Mouse (Mus musculus) macrophage (primary cell): ENCODE results near the gene Smim14. TPM values are rescaled to one million over a fixed set of nuclear protein-coding genes. Genes with fewer than 3 reads are reported as not detected.

Source experiments
- H3K27ac ChIP-seq: fragments of 350-480 bp; formaldehyde crosslinking; 2 replicates; pipeline ENCODE4 v1.9.0; 2021
- H3K36me3 ChIP-seq: fragments of 350-480 bp; formaldehyde crosslinking; 2 replicates; pipeline ENCODE4 v1.9.0; 2021; ENCODE audit errors: inconsistent target
- H3K4me3 ChIP-seq: fragments of 350-480 bp; formaldehyde crosslinking; 2 replicates; pipeline ENCODE4 v1.9.0; 2021; ENCODE audit errors: inconsistent target
- H3K79me2 ChIP-seq: fragments of 350-480 bp; formaldehyde crosslinking; 2 replicates; pipeline ENCODE4 v1.9.0; 2021; ENCODE audit errors: inconsistent target
- WGBS: methylation state at CpG from one replicate; pipeline ENCODE4 v1.1.7; 2026; ENCODE audit warnings: inconsistent platforms; ENCODE audit not compliant: missing documents; 5-methylcytosine and 5-hydroxymethylcytosine counted together
- polyA plus RNA-seq: library from polyadenylated mRNA; stranded (reverse); fragments of 250-400 nt; gene quantifications from 3 replicates; pipeline ENCODE4 v1.2.4, GENCODE M21; 2018; ENCODE audit warnings: inconsistent platforms

The Smim14 gene
- polyA plus RNA-seq, 1 experiment from 2014 or later = 99.0 TPM

GRCm38 (mm10) chr5:65428321-65428720 is 108.7 kb downstream of the Smim14 start:
- Histone ChIP-seq H3K36me3 (peaks cover 6% of the 10 kb centered on the region), H3K79me2 (peaks cover 46% of the 10 kb centered on the region), H3K27ac (no peak overlapping the region), H3K4me3 (no peak overlapping the region)
- 61% methylated on average over 4 of the region's 4 CpGs for WGBS

- peaks cover 15% of the 10 kb centered on the region; the same call in 1 of the 2 replicates for H3K79me2 ChIP-seq
- no peak overlapping the region for H3K4me3 ChIP-seq
- H3K27ac ChIP-seq = no peak overlapping the region
- 99% methylated on average over 5 of the region's 5 CpGs for WGBS
- peaks cover 31% of the 10 kb centered on the region for H3K36me3 ChIP-seq
Observed at GRCm38 (mm10) chr5:65425251-65425650, 111.7 kb downstream of the Smim14 start.

- WGBS = 83% methylated on average over 6 of the region's 6 CpGs
- Histone ChIP-seq H3K27ac (no peak overlapping the region), H3K36me3 (peaks cover 32% of the 10 kb centered on the region), H3K79me2 (peaks cover 10% of the 10 kb centered on the region; the same call in 1 of the 2 replicates), H3K4me3 (no peak overlapping the region)
Observed at GRCm38 (mm10) chr5:65424215-65424614, 112.8 kb downstream of the Smim14 start.

- Histone ChIP-seq H3K36me3 (peaks cover 40% of the 10 kb centered on the region), H3K4me3 (no peak overlapping the region), H3K79me2 (no peaks in the 10 kb centered on the region), H3K27ac (no peak overlapping the region)
- WGBS = 96% methylated on average over 8 of the region's 8 CpGs
Observed at GRCm38 (mm10) chr5:65422803-65423202, 114.2 kb downstream of the Smim14 start.

- Histone ChIP-seq H3K79me2 (no peaks in the 10 kb centered on the region), H3K36me3 (peaks cover 60% of the 10 kb centered on the region), H3K27ac (no peak overlapping the region), H3K4me3 (no peak overlapping the region)
- 87% methylated on average over 6 of the region's 6 CpGs for whole genome bisulfite sequencing
Observed at GRCm38 (mm10) chr5:65420822-65421221, 116.2 kb downstream of the Smim14 start.

GRCm38 (mm10) chr5:65419136-65419535 is 117.8 kb downstream of the Smim14 start:
- H3K4me3 ChIP-seq = no peak overlapping the region
- H3K79me2 ChIP-seq = no peaks in the 10 kb centered on the region
- peaks cover 70% of the 10 kb centered on the region for H3K36me3 ChIP-seq
- H3K27ac ChIP-seq = no peak overlapping the region
- WGBS = 93% methylated on average over 10 of the region's 10 CpGs

GRCm38 (mm10) chr5:65415653-65416458 is 121.1 kb downstream of the Smim14 start:
- Histone ChIP-seq H3K4me3 (no peak overlapping the region), H3K36me3 (peaks cover 63% of the 10 kb centered on the region), H3K27ac (no peak overlapping the region), H3K79me2 (no peaks in the 10 kb centered on the region)
- 89% methylated on average over 26 of the region's 26 CpGs for WGBS

GRCm38 (mm10) chr5:65407989-65408388 is 129.0 kb downstream of the Smim14 start:
- H3K27ac ChIP-seq = no peak overlapping the region
- WGBS = 94% methylated on average over 11 of the region's 12 CpGs
- no peaks in the 10 kb centered on the region for H3K79me2 ChIP-seq
- H3K4me3 ChIP-seq = no peak overlapping the region
- H3K36me3 ChIP-seq = peaks cover 61% of the 10 kb centered on the region

GRCm38 (mm10) chr5:65401251-65401994 is 135.6 kb downstream of the Smim14 start:
- 19% methylated on average over 2 of the region's 2 CpGs for WGBS
- H3K36me3 ChIP-seq = peaks cover 71% of the 10 kb centered on the region
- no peak overlapping the region for H3K27ac ChIP-seq
- H3K4me3 ChIP-seq = no peak overlapping the region
- no peaks in the 10 kb centered on the region for H3K79me2 ChIP-seq

Other genes starting within 250 kb of the Smim14 start
- gene Rfc1, start 201.5 kb downstream of the Smim14 start, polyA plus RNA-seq = 28.4 to 36.3 TPM (median 35.4 TPM) in 3 replicates
- gene Klb, start 188.9 kb downstream of the Smim14 start, polyA plus RNA-seq = not detected in 3 replicates
- 415 to 1,286 TPM (median 1,137 TPM) in 3 replicates for gene Rpl9, start 145.7 kb downstream of the Smim14 start, polyA plus RNA-seq
- 20.7 to 35.1 TPM (median 21.1 TPM) in 3 replicates for gene Lias, start 145.7 kb downstream of the Smim14 start, polyA plus RNA-seq
- 29.7 to 103 TPM (median 53.7 TPM) in 3 replicates for gene Ugdh, start 101.2 kb downstream of the Smim14 start, polyA plus RNA-seq
- not detected in 3 replicates for gene Gm43552, start 44.4 kb downstream of the Smim14 start, polyA plus RNA-seq
- gene Ube2k, start within 50 bp of the Smim14 start, polyA plus RNA-seq = 76.8 to 156 TPM (median 106 TPM) in 3 replicates
- gene Pds5a, start 161.1 kb upstream of the Smim14 start, polyA plus RNA-seq = 38.5 to 63.2 TPM (median 51.3 TPM) in 3 replicates
- gene N4bp2, start 226.3 kb upstream of the Smim14 start, polyA plus RNA-seq = 5.2 to 7.6 TPM (median 5.6 TPM) in 3 replicates